Mouse (Mus musculus): Measurements from ENCODE around the gene Krtap9-5.

DNA sequence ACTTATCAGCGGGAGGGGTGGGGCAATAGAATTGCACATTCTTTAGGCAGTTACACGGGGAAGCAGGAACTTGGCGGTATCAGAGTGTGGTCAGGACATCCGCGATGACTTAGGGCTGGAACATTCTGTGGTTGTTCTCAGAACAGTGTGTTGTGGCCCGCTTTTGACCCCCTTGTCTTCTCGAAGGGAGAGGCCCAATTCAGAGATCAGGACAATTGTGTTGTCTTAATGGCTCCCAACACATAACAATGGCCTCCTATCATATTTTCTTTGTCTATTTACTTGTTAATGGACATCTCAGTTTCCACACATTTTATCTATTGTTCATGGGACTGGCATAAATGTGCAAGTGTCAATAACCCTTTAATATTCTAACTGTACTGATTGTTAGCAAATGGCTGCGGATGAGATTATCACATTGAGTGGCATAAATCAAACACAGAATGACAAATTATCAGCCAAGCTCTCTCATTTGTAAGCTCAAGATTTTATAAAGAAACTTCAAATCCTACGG, 10.5 kb upstream of the Krtap9-5 start:
- TF ChIP-seq CTCF (IDR thresholded peaks at IDR 0.05; ENCODE audit: insufficient read depth, low read depth, low read length) (no peak), POLR2A (IDR thresholded peaks at IDR 0.05; ENCODE audit: insufficient read depth, low read depth, low read length) (no peak)

All from olfactory bulb, adult 2 months (tissue).